Mouse (Mus musculus) megakaryocyte, embryonic 14.5 days (primary cell): Measurements from ENCODE around the gene Reck.

Experiments used
- FLI1 ChIP-seq: IDR thresholded peaks from 2 replicates; pipeline ENCODE4 v1.6.1; 2012; ENCODE audit warnings: low read length, inconsistent platforms, mixed read lengths
- GATA1 ChIP-seq: IDR thresholded peaks from 3 replicates; pipeline ENCODE4 v1.6.1; 2012; ENCODE audit warnings: mixed read lengths, low read length, inconsistent platforms, borderline replicate concordance

DNA sequence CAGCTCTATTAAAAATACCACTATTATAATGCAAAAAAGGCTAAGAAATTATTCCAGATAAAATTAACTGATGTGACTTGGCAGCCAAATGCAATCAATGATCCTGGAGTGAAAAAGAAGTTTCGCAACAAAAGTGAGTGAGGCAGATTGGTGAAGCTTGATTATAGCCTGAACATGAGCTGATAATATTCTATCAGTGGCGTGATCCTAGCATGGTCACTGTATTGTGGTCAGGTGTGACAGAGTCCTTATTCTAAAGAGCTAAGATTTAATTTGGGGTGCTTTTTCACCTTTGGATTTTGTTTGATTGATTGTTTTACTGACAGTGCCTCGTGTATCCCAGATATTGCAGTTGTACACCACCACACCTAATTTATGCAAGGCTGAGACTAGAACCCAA, 15.9 kb downstream of the Reck start:
- no peak for TF ChIP-seq GATA1
- TF ChIP-seq FLI1: no peak
